ENCODE assay signal across 10 mouse cellular contexts in genomic region chr10:81284719-81285118, GRCm38 (mm10). TPM values are rescaled to one million over a fixed set of nuclear protein-coding genes. Genes with fewer than 3 reads are reported as not detected.
DNase-seq lines count a peak whose midpoint lies in the region; ATAC-seq lines count a peak whose summit lies in the region.
"Had no signal": no experiment of that assay in that cellular context is flagged by ENCODE, and none has a peak within 500 bp of the region (broad histone marks: within the 10 kb centered on the region; RNA-seq: fewer than 3 reads in every experiment).

No protein-coding gene starts in this region.

- no peaks in the 10 kb centered on the region for H3K36me3 ChIP-seq in heart, embryonic 12.5 days
- no peaks in the 10 kb centered on the region for H3K36me3 ChIP-seq in hindbrain, embryonic 13.5 days
- no peaks in the 10 kb centered on the region for H3K36me3 ChIP-seq in limb, embryonic 11.5 days (ENCODE audit: control insufficient read depth, insufficient read depth, low read length)
- no peaks in the 10 kb centered on the region for H3K36me3 ChIP-seq in midbrain, embryonic 14.5 days (ENCODE audit: control insufficient read depth, insufficient read depth, low read length)

- H3K27me3 ChIP-seq in heart, embryonic 12.5 days (replicated peaks), result peaks cover 80% of the 10 kb centered on the region
- peaks cover 76% of the 10 kb centered on the region for H3K27me3 ChIP-seq in hindbrain, embryonic 13.5 days
- peaks cover 45% of the 10 kb centered on the region for H3K27me3 ChIP-seq in limb, embryonic 11.5 days (ENCODE audit: control insufficient read depth, insufficient read depth, low read length)
- H3K27me3 ChIP-seq in midbrain, embryonic 14.5 days (ENCODE audit: control insufficient read depth, insufficient read depth, low read length), result peaks cover 13% of the 10 kb centered on the region; the same call in 1 of the 2 replicates

- peaks cover 8% of the 10 kb centered on the region; the same call in 1 of the 2 replicates for H3K4me1 ChIP-seq in heart, embryonic 12.5 days (replicated peaks)
- H3K4me1 ChIP-seq in hindbrain, embryonic 13.5 days (replicated peaks), result peaks cover 16% of the 10 kb centered on the region
- H3K4me1 ChIP-seq in limb, embryonic 11.5 days (ENCODE audit: control insufficient read depth, insufficient read depth, low read length), result peaks cover 8% of the 10 kb centered on the region
- H3K4me1 ChIP-seq in midbrain, embryonic 14.5 days (ENCODE audit: control insufficient read depth, insufficient read depth, low read length), result 0 out of 2 replicates have a peak, but pooled peaks cover 7% of the 10 kb centered on the region

- no peak for DNase-seq in heart, postnatal 36 days
- peak; percentile 52 for DNase-seq in limb, embryonic 11.5 days (ENCODE audit: low spot score)
- DNase-seq in midbrain, embryonic 14.5 days, result no peak
- no peak for DNase-seq in gastrocnemius, postnatal 4 days (ENCODE audit: low spot score in 2 of 2)
- DNase-seq in left cerebral cortex, postnatal 36 days (ENCODE audit: low spot score in 2 of 2), result no peak
- DNase-seq in urinary bladder, postnatal 25 days (ENCODE audit: low spot score), result no peak
- DNase-seq: left cerebral cortex, postnatal 4 days had no signal

- H3K4me3 ChIP-seq in heart, embryonic 12.5 days, result peak overlapping the region; percentile 42; the same call in 1 of the 2 replicates
- peak overlapping the region; percentile 46 for H3K4me3 ChIP-seq in hindbrain, embryonic 13.5 days
- peak overlapping the region; percentile 8; the same call in 1 of the 2 replicates for H3K4me3 ChIP-seq in limb, embryonic 11.5 days (ENCODE audit: low read depth, low read length)
- H3K4me3 ChIP-seq in midbrain, embryonic 14.5 days (replicated peaks; ENCODE audit: low read depth, low read length), result peak overlapping the region; percentile 42; the same call in 1 of the 2 replicates

- no peaks in the 10 kb centered on the region for H3K9me3 ChIP-seq in heart, embryonic 12.5 days (replicated peaks)
- H3K9me3 ChIP-seq in hindbrain, embryonic 13.5 days, result no peaks in the 10 kb centered on the region
- H3K9me3 ChIP-seq in limb, embryonic 11.5 days (ENCODE audit: control insufficient read depth, low read length), result no peaks in the 10 kb centered on the region
- H3K9me3 ChIP-seq in midbrain, embryonic 14.5 days (ENCODE audit: control insufficient read depth, low read length), result no peaks in the 10 kb centered on the region

- peak overlapping the region; percentile 71 for H3K4me2 ChIP-seq in heart, embryonic 12.5 days
- H3K4me2 ChIP-seq in hindbrain, embryonic 13.5 days, result peak overlapping the region; percentile 72; the same call in 1 of the 2 replicates
- 0 out of 2 replicates have a peak overlapping the region, but pooled peaks have one; percentile 15 for H3K4me2 ChIP-seq in limb, embryonic 11.5 days (ENCODE audit: low read depth, severe bottlenecking)
- peak overlapping the region; percentile 81; the same call in 1 of the 2 replicates for H3K4me2 ChIP-seq in midbrain, embryonic 14.5 days (ENCODE audit: low read length)

- no peak for ATAC-seq in heart, embryonic 12.5 days (ENCODE audit: insufficient number of reproducible peaks, low FRiP score)
- ATAC-seq in hindbrain, embryonic 13.5 days (ENCODE audit: low FRiP score), result no peak
- ATAC-seq in limb, embryonic 11.5 days (ENCODE audit: insufficient number of reproducible peaks, low FRiP score, low TSS enrichment, low read depth), result no peak
- ATAC-seq in midbrain, embryonic 14.5 days (ENCODE audit: low FRiP score, low TSS enrichment), result no peak

- 11% methylated on average over 17 of the region's 17 CpGs for WGBS in heart, embryonic 12.5 days
- WGBS in hindbrain, embryonic 13.5 days, result 11% methylated on average over 17 of the region's 17 CpGs
- WGBS in limb, embryonic 11.5 days, result 10% methylated on average over 17 of the region's 17 CpGs
- 17% methylated on average over 17 of the region's 17 CpGs for WGBS in midbrain, embryonic 14.5 days

- no peak overlapping the region for H3K27ac ChIP-seq in heart, embryonic 12.5 days (ENCODE audit: poor library complexity, severe bottlenecking)
- no peak overlapping the region for H3K27ac ChIP-seq in hindbrain, embryonic 13.5 days
- H3K27ac ChIP-seq in limb, embryonic 11.5 days (replicated peaks; ENCODE audit: low read depth, low read length), result no peak overlapping the region
- H3K27ac ChIP-seq in midbrain, embryonic 14.5 days (replicated peaks; ENCODE audit: low read depth, low read length), result no peak overlapping the region

- intact Hi-C loops in heart, postnatal 36 days (cut with DNase I), result no loop called here
- intact Hi-C loops in left cerebral cortex, postnatal 36 days (cut with DNase I), result loop anchor here (5.0 kb wide), 1 partner anchor 58 kb away; the partner anchor contains the start of gene Gipc3

- H3K9ac ChIP-seq in heart, embryonic 12.5 days, result 0 out of 2 replicates have a peak overlapping the region, but pooled peaks have one; percentile 5
- no peak overlapping the region for H3K9ac ChIP-seq in hindbrain, embryonic 13.5 days
- no peak overlapping the region for H3K9ac ChIP-seq in limb, embryonic 11.5 days (ENCODE audit: low read length)
- H3K9ac ChIP-seq in midbrain, embryonic 14.5 days (replicated peaks; ENCODE audit: low read length), result no peak overlapping the region

RNA-seq across cellular contexts. Expression of gene Tjp3, which starts 6.7 kb away (rescaled TPM):
- 1.7 and 2.3 TPM in 2 replicates for polyA plus RNA-seq in heart, embryonic 12.5 days (2016; fragmentation: Nextera tagmentation; extraction: Ambion mirVana)
- total RNA-seq in heart, postnatal 36 days (2021), result under 1 TPM in 1 of 2 experiments, not detected in 1; 0.19 TPM
- 4.5 and 5.2 TPM in 2 replicates for polyA plus RNA-seq in hindbrain, embryonic 13.5 days (2015; fragmentation: Nextera tagmentation; extraction: Ambion mirVana)
- 2.0 TPM in 2 replicates for polyA plus RNA-seq in limb, embryonic 11.5 days (2014; fragmentation: Nextera tagmentation; extraction: Ambion mirVana)
- polyA plus RNA-seq in midbrain, embryonic 14.5 days (2014; fragmentation: Nextera tagmentation; extraction: Ambion mirVana), result 4.4 and 5.7 TPM in 2 replicates
- total RNA-seq in gastrocnemius, postnatal 4 days (2021), result under 1 TPM; 0.25 to 0.44 TPM
- under 1 TPM in 1 of 2 experiments, not detected in 1; 0.50 TPM for total RNA-seq in left cerebral cortex, postnatal 36 days (2021)
- polyA plus RNA-seq: C2C12 had no signal

RNA-seq across cellular contexts. Expression of gene Pip5k1c, which starts 8.0 kb away (rescaled TPM):
- polyA plus RNA-seq in heart, embryonic 12.5 days (2016; fragmentation: Nextera tagmentation; extraction: Ambion mirVana), result 41.1 and 43.4 TPM in 2 replicates
- 10 to 100 TPM; 31.5 to 33.3 TPM for total RNA-seq in heart, postnatal 36 days (2021)
- 97.2 and 102 TPM in 2 replicates for polyA plus RNA-seq in hindbrain, embryonic 13.5 days (2015; fragmentation: Nextera tagmentation; extraction: Ambion mirVana)
- polyA plus RNA-seq in limb, embryonic 11.5 days (2014; fragmentation: Nextera tagmentation; extraction: Ambion mirVana), result 49.0 and 60.6 TPM in 2 replicates
- polyA plus RNA-seq in midbrain, embryonic 14.5 days (2014; fragmentation: Nextera tagmentation; extraction: Ambion mirVana), result 102 and 132 TPM in 2 replicates
- total RNA-seq in gastrocnemius, postnatal 4 days (2021), result 10 to 100 TPM; 35.8 TPM
- 100 to 1,000 TPM; 419 to 450 TPM for total RNA-seq in left cerebral cortex, postnatal 36 days (2021)

RNA-seq across cellular contexts. Expression of gene Apba3, which starts 18.0 kb away (rescaled TPM):
- 43.3 and 46.1 TPM in 2 replicates for polyA plus RNA-seq in heart, embryonic 12.5 days (2016; fragmentation: Nextera tagmentation; extraction: Ambion mirVana)
- 100 to 1,000 TPM; 102 to 108 TPM for total RNA-seq in heart, postnatal 36 days (2021)
- 29.7 and 30.6 TPM in 2 replicates for polyA plus RNA-seq in hindbrain, embryonic 13.5 days (2015; fragmentation: Nextera tagmentation; extraction: Ambion mirVana)
- polyA plus RNA-seq in limb, embryonic 11.5 days (2014; fragmentation: Nextera tagmentation; extraction: Ambion mirVana), result 45.3 and 46.3 TPM in 2 replicates
- polyA plus RNA-seq in midbrain, embryonic 14.5 days (2014; fragmentation: Nextera tagmentation; extraction: Ambion mirVana), result 25.1 and 27.5 TPM in 2 replicates
- total RNA-seq in gastrocnemius, postnatal 4 days (2021), result 10 to 100 TPM; 49.2 to 50.2 TPM
- total RNA-seq in left cerebral cortex, postnatal 36 days (2021), result 10 to 100 TPM; 30.1 to 39.3 TPM

RNA-seq across cellular contexts. Expression of gene Mrpl54, which starts 18.0 kb away (rescaled TPM):
- 243 and 253 TPM in 2 replicates for polyA plus RNA-seq in heart, embryonic 12.5 days (2016; fragmentation: Nextera tagmentation; extraction: Ambion mirVana)
- 10 to 100 TPM; 95.2 to 97.4 TPM for total RNA-seq in heart, postnatal 36 days (2021)
- polyA plus RNA-seq in hindbrain, embryonic 13.5 days (2015; fragmentation: Nextera tagmentation; extraction: Ambion mirVana), result 134 and 144 TPM in 2 replicates
- polyA plus RNA-seq in limb, embryonic 11.5 days (2014; fragmentation: Nextera tagmentation; extraction: Ambion mirVana), result 198 and 217 TPM in 2 replicates
- polyA plus RNA-seq in midbrain, embryonic 14.5 days (2014; fragmentation: Nextera tagmentation; extraction: Ambion mirVana), result 121 and 152 TPM in 2 replicates
- total RNA-seq in gastrocnemius, postnatal 4 days (2021), result 10 to 100 TPM; 90.0 to 97.6 TPM
- total RNA-seq in left cerebral cortex, postnatal 36 days (2021), result 10 to 100 TPM; 43.0 to 48.2 TPM

RNA-seq across cellular contexts. Expression of gene Matk, which starts 32.0 kb away (rescaled TPM):
- polyA plus RNA-seq in heart, embryonic 12.5 days (2016; fragmentation: Nextera tagmentation; extraction: Ambion mirVana), result 2.0 and 2.2 TPM in 2 replicates
- under 1 TPM; 0.39 to 0.41 TPM for total RNA-seq in heart, postnatal 36 days (2021)
- 16.4 and 16.9 TPM in 2 replicates for polyA plus RNA-seq in hindbrain, embryonic 13.5 days (2015; fragmentation: Nextera tagmentation; extraction: Ambion mirVana)
- 1.2 and 2.3 TPM in 2 replicates for polyA plus RNA-seq in limb, embryonic 11.5 days (2014; fragmentation: Nextera tagmentation; extraction: Ambion mirVana)
- polyA plus RNA-seq in midbrain, embryonic 14.5 days (2014; fragmentation: Nextera tagmentation; extraction: Ambion mirVana), result 14.8 and 29.4 TPM in 2 replicates
- total RNA-seq in gastrocnemius, postnatal 4 days (2021), result under 1 TPM; 0.34 to 0.78 TPM
- total RNA-seq in left cerebral cortex, postnatal 36 days (2021), result 100 to 1,000 TPM; 191 to 213 TPM

Comparison
In these comparisons a context has a peak if more than half of its experiments do, and no peak if none do; other contexts are left out.
1. H3K4me2 ChIP-seq: peak in every context shown above with its lines; median percentile 81 in midbrain, embryonic 14.5 days; 72 in hindbrain, embryonic 13.5 days; 71 in heart, embryonic 12.5 days; 15 in limb, embryonic 11.5 days.